Mouse (Mus musculus) liver (tissue): ENCODE results near the gene Bivm.

ENCODE experiments used
- DNase-seq: peaks from one replicate; pipeline ENCODE4 v3.0.0-alpha.2; 2020; ENCODE audit warnings: mixed read lengths

The Bivm gene

GRCm38 (mm10) chr1:44178086-44178485, 59.3 kb downstream of the Bivm start:
- DNase-seq = no peak

GRCm38 (mm10) chr1:44186396-44186795, 67.6 kb downstream of the Bivm start:
- DNase-seq = no peak
